Mouse (Mus musculus): ENCODE measurements around the gene Myod1. TPM values are rescaled to one million over a fixed set of nuclear protein-coding genes. Genes with fewer than 3 reads are reported as not detected.

The Myod1 gene
- total RNA-seq, 2 experiments from 2014 or later, result 0.32 TPM; not detected in 1

- intact Hi-C loops (cut with DNase I), result no loop called here
- no peak for DNase-seq (ENCODE audit: low spot score in 2 of 2)
These were observed 33.0 kb downstream of the Myod1 start for GRCm38 (mm10) chr7:46409204-46409789.

DNA sequence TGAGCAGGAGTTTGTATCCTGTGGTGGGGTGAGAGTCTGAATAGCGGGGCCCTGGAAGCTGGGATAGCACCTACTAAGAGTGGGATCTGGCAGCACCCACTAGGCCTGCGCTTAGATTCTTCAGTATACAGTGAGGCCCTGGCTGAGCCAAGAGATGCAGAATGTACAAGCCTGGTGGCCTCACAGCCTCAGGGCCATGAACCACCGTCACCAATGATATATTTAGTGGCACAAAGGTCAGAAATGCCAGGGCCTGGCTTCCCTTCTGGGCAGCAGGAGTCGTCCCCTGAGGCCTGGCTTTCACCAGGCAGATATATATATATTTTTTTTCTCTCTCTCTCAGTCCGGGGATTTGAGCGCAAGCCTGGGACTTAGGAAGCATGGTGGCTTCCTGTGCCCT lies 34.5 kb downstream of the Myod1 start:
- intact Hi-C loops (cut with DNase I), result no loop called here
- no peak for DNase-seq (ENCODE audit: low spot score in 2 of 2)

- peak in 1 of 2 experiments; percentile 41 for DNase-seq (ENCODE audit: low spot score in 2 of 2)
These were observed 36.5 kb downstream of the Myod1 start for GRCm38 (mm10) chr7:46412823-46413222.

DNA sequence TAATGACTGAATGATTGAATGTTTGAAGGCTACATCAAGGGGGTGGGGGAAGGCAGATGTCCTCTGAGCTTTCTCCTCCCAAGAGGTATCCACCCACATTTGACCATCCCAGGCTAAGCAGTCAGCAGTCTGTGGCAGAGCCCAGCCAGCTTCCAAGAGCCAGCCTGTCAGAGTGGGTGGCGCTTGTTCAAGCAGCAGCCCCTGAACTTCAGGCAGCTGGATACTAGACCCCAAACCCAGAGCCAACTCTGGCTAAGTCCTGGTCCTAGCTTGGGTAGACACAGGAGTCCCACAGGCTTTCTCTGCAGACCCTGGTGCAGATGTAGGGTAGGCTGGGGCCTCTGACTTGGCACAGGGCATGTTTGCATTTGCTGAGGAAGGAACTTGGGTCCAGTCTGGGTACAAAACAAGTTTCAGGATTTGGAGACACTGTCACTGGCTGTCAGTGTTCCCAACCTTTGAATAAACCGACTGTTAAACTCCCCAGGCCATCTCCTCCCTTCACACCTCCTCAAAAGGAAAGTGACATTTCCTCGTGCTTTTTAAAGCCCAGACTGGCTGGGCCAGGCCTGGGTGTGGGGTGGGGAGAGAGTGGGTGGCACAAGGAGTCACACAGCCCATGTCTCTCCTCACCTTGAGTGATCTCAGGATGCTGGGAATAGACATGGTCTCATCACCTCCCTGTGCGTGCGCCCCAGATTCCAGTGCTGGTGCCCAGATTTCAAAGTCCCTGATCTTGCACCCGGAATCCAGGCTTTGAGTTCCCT lies 37.9 kb downstream of the Myod1 start:
- DNase-seq (ENCODE audit: low spot score in 2 of 2), result no peak
- intact Hi-C loops (cut with DNase I), result no loop called here

More at GRCm38 (mm10) chr7:46412823-46413222, 36.5 kb downstream of the Myod1 start:
- intact Hi-C loops (cut with DNase I), result no loop called here

DNA sequence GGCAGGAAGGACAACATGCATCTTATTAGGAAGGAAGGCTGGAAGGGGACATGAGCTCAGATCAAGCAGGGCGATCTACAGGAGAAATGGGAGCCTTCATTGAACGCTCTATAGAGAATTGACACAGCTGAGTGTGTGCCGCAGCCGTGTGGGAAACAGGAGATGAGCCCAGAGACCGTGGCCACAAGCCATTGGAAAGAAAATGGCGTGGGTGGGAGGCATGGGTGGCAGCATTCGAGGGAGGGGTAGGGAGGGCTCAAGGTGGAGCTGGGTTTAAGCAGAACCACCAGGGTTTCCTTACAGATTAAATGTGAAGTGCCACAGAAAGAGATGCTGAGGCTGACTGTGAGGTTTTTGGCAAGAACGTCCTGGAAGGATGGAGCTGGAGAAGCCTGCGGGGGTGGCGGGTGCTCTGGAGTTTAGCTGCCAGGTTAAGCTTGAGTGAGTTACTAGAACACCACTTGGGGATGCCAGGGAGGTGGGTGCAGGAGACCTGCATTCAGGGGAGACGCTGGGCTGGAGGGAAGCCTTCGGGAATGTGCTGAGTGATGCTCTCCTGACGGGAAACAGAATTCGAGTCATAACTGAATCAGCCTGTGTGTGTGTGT lies 39.6 kb downstream of the Myod1 start:
- peak in 1 of 2 experiments; percentile 46 for DNase-seq (ENCODE audit: low spot score in 2 of 2)
- intact Hi-C loops (cut with DNase I), result no loop called here

DNA sequence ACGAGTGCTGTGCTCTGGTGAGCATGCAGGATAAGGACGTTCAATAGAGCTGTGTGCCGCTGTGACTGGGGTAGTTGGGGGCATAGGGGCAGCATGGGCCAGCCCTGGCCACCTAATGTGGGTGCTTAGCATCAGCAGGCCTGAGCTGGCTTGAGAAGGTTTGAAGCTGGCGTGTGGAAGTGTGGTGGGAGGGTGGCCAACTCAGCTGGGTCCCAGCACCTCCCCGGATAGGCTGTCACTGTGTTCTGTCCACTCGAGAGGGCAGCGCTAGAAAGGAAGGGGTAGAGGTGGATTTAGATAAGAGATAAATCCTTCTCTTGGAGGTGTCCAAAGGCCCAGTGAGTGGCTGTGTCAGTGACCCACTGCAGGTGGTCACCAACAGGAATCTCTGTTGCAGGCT lies 41.2 kb downstream of the Myod1 start:
- no peak for DNase-seq (ENCODE audit: low spot score in 2 of 2)
- intact Hi-C loops (cut with DNase I), result no loop called here

GRCm38 (mm10) chr7:46418102-46418622 lies 41.9 kb downstream of the Myod1 start:
- no peak for DNase-seq (ENCODE audit: low spot score in 2 of 2)
- intact Hi-C loops (cut with DNase I), result no loop called here

DNA sequence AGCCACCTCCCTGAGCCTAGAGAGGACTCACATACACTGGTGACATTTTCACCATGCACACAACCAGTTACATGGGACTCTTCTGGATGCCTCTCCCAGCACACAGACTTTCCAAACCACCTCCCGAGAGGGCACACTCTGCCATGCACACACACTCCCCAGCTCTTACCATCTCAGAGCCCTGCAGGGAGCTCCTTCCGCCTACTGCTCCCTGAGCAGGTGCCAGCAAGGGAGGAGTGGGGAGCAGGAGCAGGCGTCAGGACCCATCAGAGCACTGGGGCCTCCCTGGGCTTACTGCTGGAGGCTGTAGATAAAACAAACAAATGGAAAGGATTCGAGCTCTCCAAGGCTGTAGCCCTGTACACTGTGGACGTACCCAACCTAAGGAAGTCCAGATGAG lies 45.3 kb downstream of the Myod1 start:
- intact Hi-C loops (cut with DNase I), result loop anchor here (1.0 kb wide), 1 partner anchor 24 kb away; no protein-coding TSS in a partner anchor
- peak in 1 of 2 experiments; percentile 58 for DNase-seq (ENCODE audit: low spot score in 2 of 2)

DNA sequence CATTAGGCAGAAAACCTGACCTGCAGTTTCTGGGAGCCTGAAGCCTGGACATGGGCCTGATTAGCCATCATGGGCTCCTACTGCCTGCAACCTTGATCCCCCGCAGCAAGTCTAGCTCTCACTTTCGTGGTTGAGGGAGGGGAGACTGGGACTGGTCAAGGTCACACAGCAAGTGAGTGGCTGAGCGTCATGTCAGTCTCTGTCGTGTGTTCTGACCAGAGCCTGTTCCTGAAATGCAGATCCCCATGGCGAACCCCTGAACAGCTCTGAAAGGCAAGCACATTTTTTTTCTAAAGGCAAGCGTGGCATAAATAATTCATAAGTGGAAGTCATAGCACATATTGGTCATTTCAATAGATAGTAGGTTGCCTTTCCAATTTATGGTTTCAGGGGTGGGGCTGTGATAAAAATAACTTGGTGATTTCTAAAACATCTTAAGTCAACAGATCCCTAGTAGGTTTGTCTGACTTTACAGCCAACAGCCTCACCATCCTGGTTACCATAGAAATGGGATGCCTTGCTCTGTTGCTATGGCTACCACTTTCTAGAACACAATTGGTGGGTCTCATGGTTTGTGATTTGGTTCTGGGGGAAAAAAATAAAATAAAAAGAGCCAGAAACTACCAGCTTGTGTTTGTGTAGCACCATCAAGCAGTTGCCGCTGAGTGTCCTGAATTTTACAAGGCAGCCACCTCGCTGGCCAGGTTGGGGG lies 45.9 kb downstream of the Myod1 start:
- no peak for DNase-seq (ENCODE audit: low spot score in 2 of 2)
- intact Hi-C loops (cut with DNase I), result no loop called here

DNA sequence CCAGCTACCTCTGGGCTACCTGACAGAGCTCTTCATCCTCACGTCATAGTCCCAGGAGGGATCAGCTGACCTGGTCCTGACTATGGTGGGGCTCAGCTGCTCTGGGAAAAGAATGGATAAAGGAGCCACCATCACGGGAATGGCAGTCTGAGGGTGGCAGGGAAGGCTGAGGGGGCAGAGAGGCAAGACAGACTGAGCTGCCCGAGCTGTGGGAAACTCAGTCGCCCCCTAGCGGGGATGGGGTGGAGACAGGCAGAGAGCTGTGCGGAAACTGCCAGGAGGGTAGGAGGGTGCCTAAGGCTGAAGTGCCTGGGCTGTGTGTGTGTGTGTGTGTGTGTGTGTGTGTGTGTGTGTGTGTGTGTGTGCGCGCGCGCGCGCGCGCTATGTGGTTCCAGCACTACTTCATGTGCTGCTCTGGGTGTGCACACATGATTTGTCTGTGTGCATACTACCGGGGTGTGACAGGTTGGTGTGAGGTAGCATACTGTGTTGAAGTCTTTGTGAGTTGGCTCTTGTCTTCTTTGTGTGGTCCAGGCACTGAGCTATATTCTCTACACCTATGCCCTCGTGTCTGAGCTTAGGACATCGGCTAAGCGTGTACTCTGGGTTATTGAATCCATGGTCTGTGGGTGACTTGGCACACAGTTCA lies 46.6 kb downstream of the Myod1 start:
- DNase-seq (ENCODE audit: low spot score in 2 of 2), result peak; percentile 78 to 80
- intact Hi-C loops (cut with DNase I), result no loop called here

GRCm38 (mm10) chr7:46423951-46424350 lies 47.7 kb downstream of the Myod1 start:
- intact Hi-C loops (cut with DNase I), result no loop called here
- DNase-seq (ENCODE audit: low spot score in 2 of 2), result no peak

DNA sequence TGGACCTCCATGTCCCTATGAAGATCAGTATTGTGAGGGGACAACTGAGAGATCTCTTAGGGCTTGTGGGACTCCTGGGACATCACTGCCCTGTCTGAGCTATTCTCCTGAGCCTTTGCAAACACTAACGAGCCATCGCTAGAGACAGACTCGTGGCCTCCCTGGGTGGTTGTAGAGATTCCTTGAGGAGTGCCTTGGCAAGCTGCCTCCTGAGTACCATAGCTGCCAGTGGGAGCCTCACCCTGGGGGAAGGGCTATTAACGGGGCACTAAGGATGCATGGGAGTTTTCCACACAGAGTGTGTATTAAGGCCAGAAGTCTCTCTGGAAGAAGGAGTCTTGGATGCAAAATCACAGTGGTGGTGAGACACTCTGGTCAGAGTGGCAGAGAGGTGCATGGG lies 48.7 kb downstream of the Myod1 start:
- intact Hi-C loops (cut with DNase I), result no loop called here
- no peak for DNase-seq (ENCODE audit: low spot score in 2 of 2)

Other genes starting within 250 kb of the Myod1 start
- 10 to 100 TPM; 36.5 to 37.3 TPM for gene Abcc8, start 196.4 kb upstream of the Myod1 start, total RNA-seq (2021)
- under 1 TPM; 0.11 to 0.35 TPM for gene Ush1c, start 138.0 kb upstream of the Myod1 start, total RNA-seq (2021)
- gene Otog, start 135.5 kb upstream of the Myod1 start, total RNA-seq (2021), result under 1 TPM; 0.07 to 0.10 TPM
- 100 to 1,000 TPM; 134 to 138 TPM for gene Kcnc1, start 20.0 kb downstream of the Myod1 start, total RNA-seq (2021)

All from left cerebral cortex, postnatal 36 days (tissue).